Mouse (Mus musculus): ENCODE results near the gene Pex14. TPM values are rescaled to one million over a fixed set of nuclear protein-coding genes. Genes with fewer than 3 reads are reported as not detected.
A peak's percentile ranks its signal among the peaks of the same experiment; 100 is the strongest.
"Not testable (repeated sequence)": the region's sequence is repeated elsewhere in the genome, so short reads cannot be mapped to it uniquely, and the experiment has no call there.

The Pex14 gene
- polyA plus RNA-seq, 1 experiment from 2014 or later = 64.3 TPM

DNA sequence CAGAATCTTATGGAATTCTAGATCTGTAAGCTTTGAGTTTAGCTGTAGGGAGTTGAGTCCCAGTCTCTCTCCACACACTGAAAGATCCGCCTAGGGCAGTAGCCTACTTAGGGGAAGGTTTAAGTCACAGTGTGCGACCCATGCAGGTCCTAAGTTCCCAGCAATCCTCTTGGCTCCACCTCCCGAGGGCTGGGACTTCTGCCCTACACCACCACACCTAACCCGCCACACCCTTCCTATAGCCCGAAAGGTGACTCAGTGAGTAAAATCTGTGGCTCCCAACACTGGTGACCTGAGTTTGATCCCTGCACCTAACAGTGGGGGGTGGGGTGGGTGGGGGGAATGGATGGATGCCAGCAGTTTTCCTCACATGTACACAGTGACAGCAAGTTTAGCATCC lies 23.8 kb upstream of the Pex14 start:
- H3K9ac ChIP-seq (ENCODE audit: low read depth, low read length) = no peak overlapping the region
- H3K36me3 ChIP-seq (ENCODE audit: control insufficient read depth, insufficient read depth, low read length) = no peaks in the 10 kb centered on the region
- no peaks in the 10 kb centered on the region for H3K27me3 ChIP-seq (replicated peaks; ENCODE audit: control insufficient read depth, insufficient read depth, low read length)
- no peak overlapping the region for H3K4me3 ChIP-seq (ENCODE audit: low read length)
- peak; percentile 79 for ATAC-seq
- no peaks in the 10 kb centered on the region for H3K9me3 ChIP-seq (ENCODE audit: control insufficient read depth, low read length)
- no peak overlapping the region for H3K4me2 ChIP-seq (ENCODE audit: low read depth, low read length)
- 0 out of 2 replicates have a peak, but pooled peaks cover 4% of the 10 kb centered on the region for H3K4me1 ChIP-seq (ENCODE audit: control insufficient read depth, insufficient read depth, low read length)
- whole genome bisulfite sequencing = 52% methylated on average over 5 of the region's 5 CpGs
- H3K27ac ChIP-seq (ENCODE audit: low read length) = no peak overlapping the region

DNA sequence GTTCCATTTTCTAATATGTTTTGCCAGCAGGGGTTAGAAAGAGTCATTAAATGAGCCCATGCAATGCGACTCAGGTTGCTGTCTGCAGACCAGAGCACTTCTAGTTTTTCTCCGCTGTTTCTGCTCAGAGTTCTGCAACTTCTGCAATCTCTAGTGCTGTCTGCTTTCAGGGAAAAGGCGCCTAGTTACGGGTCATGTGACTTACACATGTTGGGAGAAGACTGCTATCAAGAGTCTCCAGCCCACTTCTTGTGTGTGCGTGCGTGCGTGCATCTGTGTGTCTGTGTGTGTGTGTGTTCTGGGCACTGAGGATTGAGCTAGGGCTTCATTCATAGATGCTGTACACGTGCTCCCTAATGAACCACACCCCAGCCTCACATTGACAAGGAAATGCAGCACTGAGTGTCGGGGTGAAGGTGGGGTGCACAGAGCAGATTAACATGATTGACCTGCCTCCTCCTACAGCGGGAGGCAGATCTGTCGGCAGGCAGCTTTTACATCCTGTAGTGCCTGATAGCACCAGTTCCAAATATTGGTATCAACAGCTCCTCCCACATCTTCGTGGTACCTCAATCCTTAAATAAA lies 20.4 kb upstream of the Pex14 start:
- H3K9ac ChIP-seq (ENCODE audit: low read depth, low read length); H3K4me3 ChIP-seq (ENCODE audit: low read length); H3K9me3 ChIP-seq (ENCODE audit: control insufficient read depth, low read length); H3K4me2 ChIP-seq (ENCODE audit: low read depth, low read length); H3K27me3 ChIP-seq (replicated peaks; ENCODE audit: control insufficient read depth, insufficient read depth, low read length); H3K36me3 ChIP-seq (ENCODE audit: control insufficient read depth, insufficient read depth, low read length); ATAC-seq; H3K27ac ChIP-seq (ENCODE audit: low read length); H3K4me1 ChIP-seq (ENCODE audit: control insufficient read depth, insufficient read depth, low read length): not testable (repeated sequence)
- WGBS = 84% methylated on average over 12 of the region's 12 CpGs

DNA sequence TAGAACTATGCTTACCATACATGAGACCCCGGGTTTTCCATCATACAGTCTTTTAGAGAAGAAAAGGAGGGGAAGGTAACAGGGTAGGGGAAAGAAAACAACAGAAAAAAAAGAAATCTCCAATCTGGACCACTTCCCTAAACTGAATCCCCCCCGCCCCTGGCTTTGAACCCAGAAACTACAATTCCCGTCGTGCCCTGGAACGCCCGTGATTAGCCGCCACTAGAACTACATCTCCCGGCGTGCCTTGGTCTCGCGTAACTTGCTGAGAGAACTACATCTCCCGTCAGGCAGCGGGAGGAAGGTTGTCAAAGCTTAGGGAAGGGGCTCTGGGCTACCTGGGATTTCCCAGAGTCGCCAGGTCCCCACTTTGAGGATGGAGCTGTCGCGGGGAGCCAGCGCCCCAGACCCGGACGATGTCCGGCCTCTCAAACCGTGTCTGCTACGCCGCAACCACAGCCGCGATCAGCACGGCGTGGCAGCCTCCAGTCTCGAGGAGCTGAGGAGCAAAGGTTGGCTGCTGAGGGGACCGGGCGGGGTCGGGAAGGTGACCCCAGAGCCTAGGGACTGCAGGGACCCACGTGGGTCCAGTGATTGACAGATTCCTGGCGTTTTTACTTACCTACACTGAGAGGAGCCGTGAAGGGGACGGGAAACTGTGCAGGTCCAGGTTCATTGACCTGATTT lies 4.3 kb upstream of the Pex14 start, which contains the start of gene Dffa:
Gene Dffa, plus strand, starts transcription at position 272 of the 687 bp plus-strand sequence.
- H3K9me3 ChIP-seq (ENCODE audit: control insufficient read depth, low read length) = no peaks in the 10 kb centered on the region
- H3K4me2 ChIP-seq (ENCODE audit: low read depth, low read length) = peak within 1 kb of the TSS; percentile 71
- 0 out of 2 replicates have a peak, but pooled peaks cover 3% of the 10 kb centered on the region for H3K36me3 ChIP-seq (ENCODE audit: control insufficient read depth, insufficient read depth, low read length)
- peak within 1 kb of the TSS; percentile 80 for H3K9ac ChIP-seq (ENCODE audit: low read depth, low read length)
- H3K27ac ChIP-seq (ENCODE audit: low read length) = peak within 1 kb of the TSS; percentile 23; the same call in 1 of the 2 replicates
- H3K4me1 ChIP-seq (ENCODE audit: control insufficient read depth, insufficient read depth, low read length) = peaks cover 8% of the 10 kb centered on the region
- H3K27me3 ChIP-seq (replicated peaks; ENCODE audit: control insufficient read depth, insufficient read depth, low read length) = no peaks in the 10 kb centered on the region
- under 1% methylated on average over 35 of the region's 35 CpGs for WGBS
- H3K4me3 ChIP-seq (ENCODE audit: low read length) = peak within 1 kb of the TSS; percentile 69
- ATAC-seq = peak; percentile 88

DNA sequence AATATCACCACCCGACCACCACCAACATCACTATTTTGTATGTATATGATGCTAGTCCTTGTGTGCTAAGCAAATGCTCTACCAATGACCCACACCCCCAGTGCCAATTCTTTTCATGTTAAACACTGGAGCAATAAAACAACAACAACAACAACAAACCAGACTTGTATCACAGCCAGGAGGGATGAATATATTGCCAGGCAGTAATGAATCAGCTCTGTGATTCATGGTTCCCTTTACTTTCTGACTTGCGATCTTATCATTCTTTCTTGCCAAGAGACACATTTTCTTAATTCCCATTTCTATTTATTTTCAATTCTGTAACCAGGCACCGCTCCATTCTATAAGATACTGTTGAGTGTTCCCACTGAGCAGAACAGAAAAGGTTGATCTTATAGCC lies 1.8 kb upstream of the Pex14 start:
- no peaks in the 10 kb centered on the region for H3K36me3 ChIP-seq (ENCODE audit: control insufficient read depth, insufficient read depth, low read length)
- 87% methylated on average over 3 of the region's 3 CpGs for WGBS
- no peaks in the 10 kb centered on the region for H3K27me3 ChIP-seq (replicated peaks; ENCODE audit: control insufficient read depth, insufficient read depth, low read length)

DNA sequence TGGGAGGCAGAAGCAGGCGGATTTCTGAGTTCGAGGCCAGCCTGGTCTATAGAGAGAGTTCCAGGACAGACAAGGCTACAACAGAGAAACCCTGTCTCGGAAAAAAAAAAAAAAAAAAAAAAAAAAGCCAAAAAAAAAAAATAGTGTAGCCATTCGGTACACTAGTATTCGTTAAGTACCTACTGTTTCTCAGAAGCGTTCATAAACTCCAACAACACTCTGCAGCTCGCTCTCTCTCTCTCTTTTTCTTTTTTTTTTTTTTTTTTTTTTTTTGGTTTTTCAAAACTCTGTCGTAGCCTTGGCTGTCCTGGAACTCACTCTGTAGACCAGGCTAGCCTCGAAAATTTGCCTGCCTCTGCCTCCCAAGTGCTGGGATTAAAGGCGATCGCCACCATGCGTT lies 773 bp upstream of the Pex14 start:
- H3K9me3 ChIP-seq (ENCODE audit: control insufficient read depth, low read length); H3K27me3 ChIP-seq (replicated peaks; ENCODE audit: control insufficient read depth, insufficient read depth, low read length); H3K9ac ChIP-seq (ENCODE audit: low read depth, low read length); H3K4me3 ChIP-seq (ENCODE audit: low read length); ATAC-seq; H3K36me3 ChIP-seq (ENCODE audit: control insufficient read depth, insufficient read depth, low read length); H3K4me2 ChIP-seq (ENCODE audit: low read depth, low read length); H3K27ac ChIP-seq (ENCODE audit: low read length): not testable (repeated sequence)
- peaks cover 17% of the 10 kb centered on the region for H3K4me1 ChIP-seq (ENCODE audit: control insufficient read depth, insufficient read depth, low read length)
- WGBS = 87% methylated on average over 12 of the region's 12 CpGs

More for the DNA sequence above, 1.8 kb upstream of the Pex14 start:
- Histone ChIP-seq H3K4me1 (ENCODE audit: control insufficient read depth, insufficient read depth, low read length) (peaks cover 17% of the 10 kb centered on the region), H3K9me3 (ENCODE audit: control insufficient read depth, low read length) (no peaks in the 10 kb centered on the region), H3K4me3 (ENCODE audit: low read length) (no peak overlapping the region), H3K27ac (ENCODE audit: low read length) (no peak overlapping the region), H3K9ac (ENCODE audit: low read depth, low read length) (no peak overlapping the region), H3K4me2 (ENCODE audit: low read depth, low read length) (no peak overlapping the region)
- no peak for ATAC-seq

DNA sequence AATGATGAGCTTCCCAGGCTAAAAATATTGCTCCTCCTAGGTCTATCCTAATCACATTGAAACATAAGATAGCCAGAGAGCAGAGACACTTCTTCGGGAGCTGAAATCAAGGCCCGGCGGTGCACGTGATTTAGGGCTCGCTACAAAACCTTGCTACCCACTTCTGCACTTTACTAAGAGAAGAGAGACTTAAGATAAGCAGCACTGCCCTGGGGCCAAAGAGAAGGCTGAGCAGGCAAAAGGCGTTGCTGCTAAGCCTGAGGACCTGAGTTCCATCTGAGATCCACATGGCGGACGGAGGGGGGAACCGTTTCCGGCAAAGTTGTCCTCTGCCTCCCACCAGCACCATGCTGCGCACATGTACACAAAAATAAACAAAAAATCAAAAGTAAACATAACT lies 1.1 kb downstream of the Pex14 start:
- Histone ChIP-seq H3K27me3 (replicated peaks; ENCODE audit: control insufficient read depth, insufficient read depth, low read length) (no peaks in the 10 kb centered on the region), H3K27ac (ENCODE audit: low read length) (peak overlapping the region; percentile 47), H3K4me3 (ENCODE audit: low read length) (peak overlapping the region; percentile 80), H3K36me3 (ENCODE audit: control insufficient read depth, insufficient read depth, low read length) (no peaks in the 10 kb centered on the region), H3K4me2 (ENCODE audit: low read depth, low read length) (peak overlapping the region; percentile 86), H3K9me3 (ENCODE audit: control insufficient read depth, low read length) (no peaks in the 10 kb centered on the region), H3K4me1 (ENCODE audit: control insufficient read depth, insufficient read depth, low read length) (peaks cover 9% of the 10 kb centered on the region), H3K9ac (ENCODE audit: low read depth, low read length) (peak overlapping the region; percentile 85)
- 0 out of 2 replicates have a peak, but pooled peaks have one; percentile 4 for ATAC-seq
- 10% methylated on average over 11 of the region's 11 CpGs for WGBS

DNA sequence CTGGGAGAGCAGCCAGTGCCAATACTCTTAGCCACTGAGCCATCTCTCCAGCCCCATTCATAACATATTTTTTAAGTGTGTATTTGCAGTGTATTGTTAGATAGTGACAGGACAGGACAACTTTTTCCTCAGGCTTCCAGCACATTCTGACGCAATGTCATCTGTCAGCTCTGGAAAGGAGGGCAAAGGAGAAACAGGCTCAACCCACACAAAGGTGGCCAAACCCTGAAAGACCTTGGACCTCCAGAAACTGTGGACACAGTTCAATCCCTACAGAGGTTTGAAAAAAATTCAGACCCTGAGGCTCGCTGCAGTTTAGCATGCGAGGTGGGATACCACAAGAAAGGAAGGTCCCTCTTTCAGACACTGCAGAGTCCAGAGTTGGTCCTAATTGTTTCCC lies 1.7 kb downstream of the Pex14 start:
- 80% methylated on average over 3 of the region's 3 CpGs for WGBS
- H3K4me3 ChIP-seq (ENCODE audit: low read length) = peak overlapping the region; percentile 80
- H3K27ac ChIP-seq (ENCODE audit: low read length) = peak overlapping the region; percentile 47; the same call in 1 of the 2 replicates
- peaks cover 9% of the 10 kb centered on the region for H3K4me1 ChIP-seq (ENCODE audit: control insufficient read depth, insufficient read depth, low read length)
- no peaks in the 10 kb centered on the region for H3K27me3 ChIP-seq (replicated peaks; ENCODE audit: control insufficient read depth, insufficient read depth, low read length)
- peak overlapping the region; percentile 85 for H3K9ac ChIP-seq (ENCODE audit: low read depth, low read length)
- H3K9me3 ChIP-seq (ENCODE audit: control insufficient read depth, low read length) = no peaks in the 10 kb centered on the region
- no peaks in the 10 kb centered on the region for H3K36me3 ChIP-seq (ENCODE audit: control insufficient read depth, insufficient read depth, low read length)
- no peak for ATAC-seq
- H3K4me2 ChIP-seq (ENCODE audit: low read depth, low read length) = peak overlapping the region; percentile 86

DNA sequence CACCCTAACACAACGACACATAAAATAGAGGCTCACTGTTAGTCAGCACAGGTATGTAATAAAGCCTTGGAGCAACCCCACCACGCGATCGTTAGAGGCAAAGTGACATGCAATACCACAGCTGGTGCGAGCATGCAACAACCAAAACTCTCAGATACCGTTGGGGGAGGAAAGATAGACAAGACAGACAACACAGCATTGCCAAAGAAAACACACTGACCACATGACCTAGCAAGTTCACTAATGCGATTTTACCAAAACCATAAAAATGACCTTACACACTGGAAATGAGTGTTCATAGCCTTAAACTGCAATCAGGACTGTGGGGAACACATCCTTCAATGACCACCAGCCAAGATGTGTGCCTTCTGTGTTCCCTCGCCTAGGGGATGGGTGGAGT lies 8.3 kb downstream of the Pex14 start:
- no peak for ATAC-seq
- Histone ChIP-seq H3K27ac (ENCODE audit: low read length) (no peak overlapping the region), H3K9ac (ENCODE audit: low read depth, low read length) (no peak overlapping the region), H3K36me3 (ENCODE audit: control insufficient read depth, insufficient read depth, low read length) (no peaks in the 10 kb centered on the region), H3K4me1 (ENCODE audit: control insufficient read depth, insufficient read depth, low read length) (no peaks in the 10 kb centered on the region), H3K4me2 (ENCODE audit: low read depth, low read length) (no peak overlapping the region), H3K4me3 (ENCODE audit: low read length) (no peak overlapping the region), H3K27me3 (replicated peaks; ENCODE audit: control insufficient read depth, insufficient read depth, low read length) (no peaks in the 10 kb centered on the region), H3K9me3 (ENCODE audit: control insufficient read depth, low read length) (no peaks in the 10 kb centered on the region)
- 84% methylated on average over 8 of the region's 8 CpGs for WGBS

DNA sequence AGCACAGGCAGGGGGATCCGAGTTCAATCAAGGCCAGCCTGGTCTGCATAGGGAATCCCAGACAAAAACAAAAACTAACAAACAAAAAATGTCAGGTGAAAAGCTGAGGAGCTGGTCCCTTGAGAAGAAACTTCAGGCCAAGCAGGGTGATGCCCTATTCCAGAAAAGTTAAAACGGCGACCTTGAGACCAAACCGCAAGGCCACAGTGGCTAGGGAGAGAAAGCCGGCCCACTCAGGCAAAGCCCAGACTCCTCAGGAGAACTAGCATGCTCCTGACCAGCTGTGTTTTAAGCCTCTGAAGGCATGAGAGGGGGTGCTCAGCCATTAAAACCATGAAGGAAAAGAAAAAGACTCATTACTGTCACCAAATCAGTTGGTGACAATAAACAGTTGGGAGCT lies 14.3 kb downstream of the Pex14 start:
- Histone ChIP-seq H3K4me3 (ENCODE audit: low read length) (no peak overlapping the region), H3K27me3 (replicated peaks; ENCODE audit: control insufficient read depth, insufficient read depth, low read length) (no peaks in the 10 kb centered on the region), H3K4me2 (ENCODE audit: low read depth, low read length) (no peak overlapping the region), H3K36me3 (ENCODE audit: control insufficient read depth, insufficient read depth, low read length) (no peaks in the 10 kb centered on the region), H3K9me3 (ENCODE audit: control insufficient read depth, low read length) (no peaks in the 10 kb centered on the region), H3K9ac (ENCODE audit: low read depth, low read length) (no peak overlapping the region), H3K27ac (ENCODE audit: low read length) (no peak overlapping the region), H3K4me1 (ENCODE audit: control insufficient read depth, insufficient read depth, low read length) (peaks cover 5% of the 10 kb centered on the region; the same call in 1 of the 2 replicates)
- 78% methylated on average over 5 of the region's 5 CpGs for WGBS
- ATAC-seq = no peak

All from intestine, embryonic 16.5 days (tissue).